Mouse (Mus musculus) myocyte (in vitro differentiated cells): ENCODE measurements around the gene Abca3.

Experiments
- E2F4 ChIP-seq: IDR thresholded peaks from one replicate; pipeline ENCODE4 v1.6.1; 2011; ENCODE audit warnings: mild to moderate bottlenecking, control low read depth, moderate library complexity; ENCODE audit not compliant: insufficient read depth
- MAX ChIP-seq: IDR thresholded peaks from one replicate; pipeline ENCODE4 v1.6.1; 2011; ENCODE audit warnings: low read depth, mild to moderate bottlenecking, control low read depth
- MYOG ChIP-seq, 3 experiments: IDR thresholded peaks; one replicate each; pipeline ENCODE4 v1.6.1; 2011; ENCODE audit warnings: control low read depth in 2 of 3, low read depth in 2 of 3, mild to moderate bottlenecking in 2 of 3; ENCODE audit not compliant: insufficient read length in 2 of 3, control insufficient read depth in 1 of 3, insufficient read depth in 1 of 3
- POLR2A ChIP-seq: IDR thresholded peaks from one replicate; pipeline ENCODE4 v1.6.1; 2011; ENCODE audit warnings: low read depth, mild to moderate bottlenecking, control low read depth, moderate library complexity; ENCODE audit not compliant: insufficient read length
- POLR2AphosphoS2 ChIP-seq: IDR thresholded peaks from one replicate; pipeline ENCODE4 v1.6.1; 2011; ENCODE audit warnings: low read depth, control low read depth; ENCODE audit not compliant: insufficient read length
- SRF ChIP-seq: IDR thresholded peaks from one replicate; pipeline ENCODE4 v1.6.1; 2011; ENCODE audit warnings: low read depth; ENCODE audit not compliant: control insufficient read depth, insufficient read length
- TCF12 ChIP-seq: IDR thresholded peaks from one replicate; pipeline ENCODE4 v1.6.1; 2011; ENCODE audit warnings: mild to moderate bottlenecking, control low read depth; ENCODE audit not compliant: poor library complexity, insufficient read depth, severe bottlenecking
- TCF3 ChIP-seq: IDR thresholded peaks from one replicate; pipeline ENCODE4 v1.6.1; 2011; ENCODE audit warnings: low read depth, control low read depth; ENCODE audit not compliant: insufficient read length
- USF1 ChIP-seq: IDR thresholded peaks from one replicate; pipeline ENCODE4 v1.6.1; 2011; ENCODE audit warnings: low read depth, mild to moderate bottlenecking, control low read depth, moderate library complexity

- TF ChIP-seq POLR2A = no peak
- no peak for TF ChIP-seq POLR2AphosphoS2
- no peak for TF ChIP-seq MAX
- no peak for TF ChIP-seq MYOG (IDR thresholded peaks at IDR 0.05; ENCODE audit: control insufficient read depth in 1 of 3, insufficient read depth in 1 of 3, insufficient read length in 2 of 3, low read depth in 2 of 3)
- TF ChIP-seq TCF12 = no peak
- no peak for TF ChIP-seq USF1
- TF ChIP-seq E2F4 = no peak
- no peak for TF ChIP-seq TCF3
- TF ChIP-seq SRF = no peak
Measured at GRCm38 (mm10) chr17:24346831-24347230, 4.9 kb upstream of the Abca3 start.
